Mouse (Mus musculus) testis, adult 2 months (tissue): ENCODE measurements at regions not wholly inside any gene's neighbourhood (a gene's known extent, or its start where the extent isn't known, plus 50 kb on each side); places are given as distances from the start of the nearest gene placed in this dataset.

Experiments used
- CTCF ChIP-seq: fragments of 200-500 bp; IDR thresholded peaks from 2 replicates; pipeline ENCODE4 v1.5.1; 2012; ENCODE audit warnings: low read depth, mild to moderate bottlenecking, inconsistent platforms, low read length, moderate library complexity; ENCODE audit not compliant: control insufficient read depth, insufficient read depth, insufficient replicate concordance
- POLR2A ChIP-seq: fragments of 200-500 bp; IDR thresholded peaks from 2 replicates; pipeline ENCODE4 v1.6.1; 2012; ENCODE audit warnings: low read depth, mild to moderate bottlenecking, inconsistent platforms, low read length, moderate library complexity; ENCODE audit not compliant: control insufficient read depth

GRCm38 (mm10) chr14:24803001-24803655 lies 316.2 kb downstream of the Rps24 start:
- TF ChIP-seq POLR2A = no peak
- TF ChIP-seq CTCF = no peak
